Mouse (Mus musculus) MEL (cell line): Measurements from ENCODE around the gene Brd3os. TPM values are rescaled to one million over a fixed set of nuclear protein-coding genes. Genes with fewer than 3 reads are reported as not detected.
A peak's percentile ranks its signal among the peaks of the same experiment; 100 is the strongest.

Source experiments
- DNase-seq: peaks from one replicate; pipeline ENCODE4 v3.0.0; 2011; ENCODE audit warnings: low read depth, low spot score
- H3K27ac ChIP-seq: 2 replicates; pipeline ENCODE4 v1.5.1; 2012; ENCODE audit warnings: low read depth, mild to moderate bottlenecking, control low read depth, low read length, moderate library complexity; ENCODE audit not compliant: control insufficient read depth
- H3K27me3 ChIP-seq, 2 experiments: fragments of 150-350 bp in 1 of 2; sonication (generic) in 1 of 2; 2 replicates each; pipeline ENCODE4 v1.6.1; 2012; ENCODE audit warnings: low read length in 2 of 2, mild to moderate bottlenecking in 2 of 2, improper control_type of control experiment in 1 of 2, moderate library complexity in 1 of 2; ENCODE audit not compliant: insufficient read depth in 2 of 2, control insufficient read depth in 1 of 2
- H3K36me3 ChIP-seq, 2 experiments: 2 replicates each; pipeline ENCODE4 v1.6.1; 2012 to 2014; ENCODE audit warnings: low read length in 2 of 2, improper control_type of control experiment in 1 of 2, inconsistent platforms in 1 of 2, mild to moderate bottlenecking in 1 of 2; ENCODE audit not compliant: insufficient read depth in 2 of 2, control insufficient read depth in 1 of 2
- H3K4me1 ChIP-seq, 2 experiments: fragments of 150-350 bp in 1 of 2; sonication (generic) in 1 of 2; 2 replicates each; pipeline ENCODE4 v1.6.1; 2012; ENCODE audit warnings: low read length in 2 of 2, improper control_type of control experiment in 1 of 2, mild to moderate bottlenecking in 1 of 2; ENCODE audit not compliant: insufficient read depth in 2 of 2, control insufficient read depth in 1 of 2
- H3K4me3 ChIP-seq, 2 experiments: fragments of 150-350 bp in 1 of 2; sonication (generic) in 1 of 2; 2 replicates each; pipeline ENCODE4 v1.5.1; 2012; ENCODE audit warnings: low read depth in 2 of 2, low read length in 2 of 2, mild to moderate bottlenecking in 2 of 2, moderate library complexity in 2 of 2, control low read depth in 1 of 2, improper control_type of control experiment in 1 of 2; ENCODE audit not compliant: control insufficient read depth in 1 of 2, insufficient read depth in 1 of 2
- H3K79me2 ChIP-seq: 2 replicates; pipeline ENCODE4 v1.6.1; 2012; ENCODE audit warnings: mild to moderate bottlenecking, low read length, moderate library complexity; ENCODE audit not compliant: control insufficient read depth, poor library complexity, insufficient read depth
- H3K9ac ChIP-seq: 2 replicates; pipeline ENCODE4 v1.6.1; 2012; ENCODE audit warnings: low read depth, mild to moderate bottlenecking, control low read depth, low read length, moderate library complexity; ENCODE audit not compliant: control insufficient read depth, poor library complexity, severe bottlenecking
- H3K9me3 ChIP-seq: fragments of 150-350 bp; sonication (generic); replicated peaks from 2 replicates; pipeline ENCODE4 v1.6.1; 2012; ENCODE audit warnings: mild to moderate bottlenecking, low read length, improper control_type of control experiment, moderate library complexity; ENCODE audit not compliant: insufficient read depth
- CHD2 ChIP-seq: IDR thresholded peaks from 2 replicates; pipeline ENCODE4 v1.6.1; 2011; ENCODE audit warnings: low read length, improper control_type of control experiment
- CTCF ChIP-seq, 3 experiments: IDR thresholded peaks in 2 of 3; conservative IDR thresholded peaks in 1 of 3; 2 replicates each; pipeline ENCODE4 v1.5.1; 2011 to 2012; ENCODE audit warnings: low read length in 3 of 3, low read depth in 2 of 3, mild to moderate bottlenecking in 2 of 3, improper control_type of control experiment in 1 of 3, inconsistent platforms in 1 of 3, mixed read lengths in 1 of 3, moderate library complexity in 1 of 3; ENCODE audit not compliant: control insufficient read depth in 1 of 3, insufficient read depth in 1 of 3, poor library complexity in 1 of 3, severe bottlenecking in 1 of 3
- E2F4 ChIP-seq: IDR thresholded peaks from 2 replicates; pipeline ENCODE4 v1.6.1; 2011; ENCODE audit warnings: low read depth, low read length, improper control_type of control experiment, borderline replicate concordance
- ELF1 ChIP-seq: IDR thresholded peaks from 2 replicates; pipeline ENCODE4 v1.6.1; 2014; ENCODE audit warnings: low read depth, mild to moderate bottlenecking, inconsistent platforms, low read length, improper control_type of control experiment, moderate library complexity
- EP300 ChIP-seq, 2 experiments: IDR thresholded peaks; 2 replicates each; pipeline ENCODE4 v1.6.1; 2011; ENCODE audit warnings: improper control_type of control experiment in 2 of 2, low read length in 2 of 2, low read depth in 1 of 2, mild to moderate bottlenecking in 1 of 2
- ETS1 ChIP-seq: IDR thresholded peaks from 2 replicates; pipeline ENCODE4 v1.6.1; 2012; ENCODE audit warnings: low read depth, mild to moderate bottlenecking, inconsistent platforms, low read length, improper control_type of control experiment, moderate library complexity
- GATA1 ChIP-seq: IDR thresholded peaks from 2 replicates; pipeline ENCODE4 v1.6.1; 2011; ENCODE audit warnings: low read depth, low read length, improper control_type of control experiment
- JUND ChIP-seq: IDR thresholded peaks from 2 replicates; pipeline ENCODE4 v1.6.1; 2011; ENCODE audit warnings: low read depth, mild to moderate bottlenecking, improper control_type of control experiment, low read length
- MAFK ChIP-seq: IDR thresholded peaks from 2 replicates; pipeline ENCODE4 v1.6.1; 2011; ENCODE audit warnings: low read depth, mild to moderate bottlenecking, low read length, improper control_type of control experiment, borderline replicate concordance
- MEF2A ChIP-seq: IDR thresholded peaks from 2 replicates; pipeline ENCODE4 v1.6.1; 2014; ENCODE audit warnings: low read depth, mild to moderate bottlenecking, inconsistent platforms, low read length, improper control_type of control experiment; ENCODE audit not compliant: poor library complexity, insufficient replicate concordance, severe bottlenecking; ENCODE audit errors: extremely low read depth
- MYB ChIP-seq: IDR thresholded peaks from 2 replicates; pipeline ENCODE4 v1.6.1; 2011; ENCODE audit warnings: mild to moderate bottlenecking, low read depth, low read length, improper control_type of control experiment
- NELFE ChIP-seq: IDR thresholded peaks from 2 replicates; pipeline ENCODE4 v1.6.1; 2011; ENCODE audit warnings: low read depth, low read length, improper control_type of control experiment
- NRF1 ChIP-seq: IDR thresholded peaks from 2 replicates; pipeline ENCODE4 v1.6.1; 2014; ENCODE audit warnings: low read depth, mild to moderate bottlenecking, inconsistent platforms, low read length, improper control_type of control experiment, moderate library complexity; ENCODE audit not compliant: poor library complexity, insufficient read depth, severe bottlenecking
- POLR2A ChIP-seq, 2 experiments: IDR thresholded peaks; 2 replicates each; pipeline ENCODE4 v1.6.1; 2011 to 2012; ENCODE audit warnings: low read length in 2 of 2, mild to moderate bottlenecking in 2 of 2, control low read depth in 1 of 2, improper control_type of control experiment in 1 of 2, low read depth in 1 of 2, moderate library complexity in 1 of 2; ENCODE audit not compliant: control insufficient read depth in 1 of 2, insufficient read depth in 1 of 2, poor library complexity in 1 of 2
- SIN3A ChIP-seq: IDR thresholded peaks from 2 replicates; pipeline ENCODE4 v1.6.1; 2012; ENCODE audit warnings: low read length, improper control_type of control experiment, inconsistent platforms
- SMC3 ChIP-seq: IDR thresholded peaks from 2 replicates; pipeline ENCODE4 v1.6.1; 2011; ENCODE audit warnings: low read depth, low read length, improper control_type of control experiment
- UBTF ChIP-seq: IDR thresholded peaks from 2 replicates; pipeline ENCODE4 v1.6.1; 2012; ENCODE audit warnings: low read depth, mild to moderate bottlenecking, inconsistent platforms, low read length, improper control_type of control experiment, moderate library complexity, borderline replicate concordance; ENCODE audit not compliant: insufficient read depth
- polyA plus RNA-seq, 2 experiments: library from polyadenylated mRNA; stranded (reverse) in 1 of 2; unstranded in 1 of 2; fragments of >175 nt in 1 of 2; fragments of >200 nt in 1 of 2; gene quantifications; 2 replicates each; pipeline versions ENCODE4 v1.2.1 to v1.2.4; 2012; ENCODE audit warnings: low replicate concordance in 2 of 2, low read depth in 1 of 2; ENCODE audit not compliant: insufficient read length in 2 of 2, insufficient read depth in 1 of 2, missing spikeins in 1 of 2
- total RNA-seq: library from RNA; depleted of rRNA; stranded (reverse); fragments of 300-350 nt; gene quantifications from 2 replicates; pipeline ENCODE4 v1.2.3, GENCODE M21; 2012

Gene Brd3os
- total and polyA plus RNA-seq, 3 experiments: 0.31 to 2.9 TPM; not detected in 1

DNA sequence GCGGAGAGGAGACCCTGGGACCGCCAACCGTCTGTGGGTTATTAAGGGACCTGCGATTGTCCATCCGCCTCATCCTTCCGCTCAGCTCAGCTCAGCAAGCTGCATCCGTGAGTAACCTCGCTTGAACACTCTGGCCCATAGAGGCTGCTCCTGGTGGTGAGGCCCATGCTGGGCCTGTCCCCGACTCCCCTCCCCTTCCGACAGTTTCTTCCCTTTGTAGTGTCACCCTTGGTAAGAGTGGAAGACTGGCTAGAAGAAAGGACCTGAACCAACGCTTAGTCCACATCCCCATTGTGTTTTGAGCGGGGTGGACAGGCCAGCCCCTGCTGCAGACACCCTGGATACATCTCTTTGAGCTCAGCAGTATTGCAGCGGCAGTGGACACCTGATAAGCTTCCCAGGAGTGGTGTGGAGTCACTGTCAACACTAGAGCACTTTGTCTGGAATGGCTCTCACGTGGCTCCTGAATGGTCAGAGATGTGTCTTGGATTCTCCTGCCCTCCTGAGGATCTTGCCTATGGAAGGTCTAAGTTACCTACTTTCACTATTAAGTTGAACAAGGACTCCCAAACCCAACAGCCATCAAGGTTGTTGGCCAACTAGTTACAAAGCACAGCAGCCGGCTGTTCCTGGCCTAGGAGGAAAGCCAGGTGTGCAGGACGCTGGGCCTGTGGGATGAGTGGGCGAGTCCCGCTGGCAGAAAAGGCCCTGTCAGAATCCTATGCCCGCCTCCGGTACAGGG lies 755 bp downstream of the Brd3os start:
- H3K79me2 ChIP-seq: no peaks in the 10 kb centered on the region
- peak; percentile 22 for DNase-seq
- no peaks in the 10 kb centered on the region for H3K9me3 ChIP-seq
- no peak overlapping the region for H3K27ac ChIP-seq
- H3K36me3 ChIP-seq: peaks cover 2 to 6% of the 10 kb centered on the region in 2 experiments; a peak in 3 of 4 replicates
- H3K4me1 ChIP-seq: peaks cover 3 to 8% of the 10 kb centered on the region in 2 experiments; a peak in 3 of 4 replicates
- H3K27me3 ChIP-seq: no peaks in the 10 kb centered on the region
- H3K4me3 ChIP-seq: peak overlapping the region; percentile 31 to 32; a peak in 3 of 4 replicates
- peak overlapping the region; percentile 13 for H3K9ac ChIP-seq
- TF ChIP-seq UBTF (no peak), SIN3A (no peak), EP300 (IDR thresholded peaks at IDR 0.05; ENCODE audit: low read depth in 1 of 2, low read length in 2 of 2) (no peak), POLR2A (IDR thresholded peaks at IDR 0.05; ENCODE audit: control insufficient read depth in 1 of 2, insufficient read depth in 1 of 2, low read depth in 1 of 2, low read length in 2 of 2, poor library complexity in 1 of 2) (no peak), GATA1 (no peak), NELFE (no peak), SMC3 (no peak), JUND (no peak), NRF1 (no peak), ETS1 (no peak), CHD2 (no peak), ELF1 (no peak), MAFK (no peak), E2F4 (no peak)

- peaks cover 2 to 4% of the 10 kb centered on the region in 2 experiments; a peak in 3 of 4 replicates for H3K36me3 ChIP-seq
- no peaks in the 10 kb centered on the region for H3K79me2 ChIP-seq
- TF ChIP-seq NRF1 (no peak), CTCF (IDR thresholded peaks at IDR 0.05 in 2 of 3, conservative IDR thresholded peaks at IDR 0.05 in 1 of 3; ENCODE audit: control insufficient read depth in 1 of 3, insufficient read depth in 1 of 3, low read depth in 2 of 3, low read length in 3 of 3, poor library complexity in 1 of 3, severe bottlenecking in 1 of 3) (no peak), JUND (no peak), UBTF (no peak), GATA1 (no peak), ETS1 (no peak), MEF2A (no peak), MYB (no peak)
Observed at GRCm38 (mm10) chr2:27443450-27443708, 1.3 kb downstream of the Brd3os start.

More at GRCm38 (mm10) chr2:27443450-27443708, 1.3 kb downstream of the Brd3os start:
- H3K27ac ChIP-seq: no peak overlapping the region
- H3K4me3 ChIP-seq: no peak overlapping the region
- H3K9ac ChIP-seq: no peak overlapping the region
- DNase-seq: no peak
- peaks cover 3 to 5% of the 10 kb centered on the region in 2 experiments; a peak in 2 of 4 replicates for H3K4me1 ChIP-seq
- no peaks in the 10 kb centered on the region for H3K9me3 ChIP-seq
- H3K27me3 ChIP-seq: no peaks in the 10 kb centered on the region
